Mouse (Mus musculus): ENCODE results near the gene Lrrc58.

Lrrc58 gene

GRCm38 (mm10) chr16:37869470-37870231 lies 1.5 kb downstream of the Lrrc58 start:
- DNase-seq (ENCODE audit: low spot score): no peak

GRCm38 (mm10) chr16:37871112-37871715 lies 3.0 kb downstream of the Lrrc58 start:
- no peak for DNase-seq (ENCODE audit: low spot score)

GRCm38 (mm10) chr16:37874501-37875235 lies 6.5 kb downstream of the Lrrc58 start:
- DNase-seq (ENCODE audit: low spot score): no peak

- DNase-seq (ENCODE audit: low spot score): no peak
These were observed 9.2 kb downstream of the Lrrc58 start for GRCm38 (mm10) chr16:37877406-37877805.

GRCm38 (mm10) chr16:37878951-37879505 lies 10.8 kb downstream of the Lrrc58 start:
- DNase-seq (ENCODE audit: low spot score): no peak

- no peak for DNase-seq (ENCODE audit: low spot score)
These were observed 11.7 kb downstream of the Lrrc58 start for GRCm38 (mm10) chr16:37879750-37880419.

GRCm38 (mm10) chr16:37881168-37881567 lies 13.0 kb downstream of the Lrrc58 start:
- DNase-seq (ENCODE audit: low spot score): no peak

GRCm38 (mm10) chr16:37888986-37889385 lies 20.8 kb downstream of the Lrrc58 start:
- DNase-seq (ENCODE audit: low spot score): no peak

GRCm38 (mm10) chr16:37892667-37893066 lies 24.5 kb downstream of the Lrrc58 start:
- DNase-seq (ENCODE audit: low spot score): no peak

GRCm38 (mm10) chr16:37893381-37893780 lies 25.2 kb downstream of the Lrrc58 start:
- no peak for DNase-seq (ENCODE audit: low spot score)

- no peak for DNase-seq (ENCODE audit: low spot score)
These were observed 25.8 kb downstream of the Lrrc58 start for GRCm38 (mm10) chr16:37893942-37894341.

- no peak for DNase-seq (ENCODE audit: low spot score)
These were observed 30.6 kb downstream of the Lrrc58 start for GRCm38 (mm10) chr16:37898790-37899189.

GRCm38 (mm10) chr16:37899357-37899756 lies 31.2 kb downstream of the Lrrc58 start:
- DNase-seq (ENCODE audit: low spot score): no peak

GRCm38 (mm10) chr16:37901318-37901717 lies 33.1 kb downstream of the Lrrc58 start:
- no peak for DNase-seq (ENCODE audit: low spot score)

- no peak for DNase-seq (ENCODE audit: low spot score)
These were observed 38.3 kb downstream of the Lrrc58 start for GRCm38 (mm10) chr16:37906456-37906855.

- DNase-seq (ENCODE audit: low spot score): no peak
These were observed 42.9 kb downstream of the Lrrc58 start for GRCm38 (mm10) chr16:37911086-37911485.

- DNase-seq (ENCODE audit: low spot score): no peak
These were observed 48.1 kb downstream of the Lrrc58 start, which contains the start of gene Gpr156 for GRCm38 (mm10) chr16:37916138-37916817. Gene Gpr156 (plus strand): TSS chr16:37916496.

GRCm38 (mm10) chr16:37916818-37917201 lies 48.6 kb downstream of the Lrrc58 start:
- DNase-seq (ENCODE audit: low spot score): no peak

GRCm38 (mm10) chr16:37919000-37919399 lies 50.8 kb downstream of the Lrrc58 start:
- no peak for DNase-seq (ENCODE audit: low spot score)

GRCm38 (mm10) chr16:37920842-37921409 lies 52.7 kb downstream of the Lrrc58 start:
- no peak for DNase-seq (ENCODE audit: low spot score)

- no peak for DNase-seq (ENCODE audit: low spot score)
These were observed 57.9 kb downstream of the Lrrc58 start for GRCm38 (mm10) chr16:37926087-37926486.

All from layer of hippocampus, adult 9-10 months (tissue).